Mouse (Mus musculus): ENCODE data around the gene Coq2.

The Coq2 gene

DNA sequence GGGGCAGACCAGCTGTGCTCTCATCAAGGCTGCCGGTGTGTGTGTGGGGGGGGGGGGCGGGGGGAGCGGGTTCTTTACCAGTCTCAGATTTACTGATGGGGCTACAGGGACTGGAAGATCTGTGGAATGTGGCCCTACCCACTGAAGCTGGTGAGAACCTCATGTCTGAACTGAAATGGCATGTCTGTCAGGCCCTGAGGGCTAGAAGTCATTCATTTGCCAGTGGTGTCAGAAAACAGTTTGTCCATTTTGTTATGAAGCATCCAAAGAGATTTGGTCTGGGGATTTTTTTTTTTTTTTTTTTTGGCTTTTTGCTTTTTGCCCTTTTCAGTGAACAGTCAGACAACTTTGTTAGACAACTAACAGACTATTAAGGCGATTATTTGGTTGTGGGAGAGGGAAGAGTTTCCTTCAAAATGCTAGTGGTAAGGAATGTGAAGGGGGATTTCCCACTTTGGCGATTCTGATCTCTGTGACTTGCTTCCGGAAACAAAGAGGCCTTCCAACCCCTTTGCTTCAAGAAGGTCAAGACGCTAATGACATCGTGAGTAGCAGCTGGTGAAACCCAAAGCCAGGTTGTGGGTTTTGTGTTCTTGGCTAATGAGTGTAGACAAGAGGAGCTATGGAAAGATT, 52.9 kb downstream of the Coq2 start:
- DNase-seq (ENCODE audit: low read depth, low spot score): no peak

DNA sequence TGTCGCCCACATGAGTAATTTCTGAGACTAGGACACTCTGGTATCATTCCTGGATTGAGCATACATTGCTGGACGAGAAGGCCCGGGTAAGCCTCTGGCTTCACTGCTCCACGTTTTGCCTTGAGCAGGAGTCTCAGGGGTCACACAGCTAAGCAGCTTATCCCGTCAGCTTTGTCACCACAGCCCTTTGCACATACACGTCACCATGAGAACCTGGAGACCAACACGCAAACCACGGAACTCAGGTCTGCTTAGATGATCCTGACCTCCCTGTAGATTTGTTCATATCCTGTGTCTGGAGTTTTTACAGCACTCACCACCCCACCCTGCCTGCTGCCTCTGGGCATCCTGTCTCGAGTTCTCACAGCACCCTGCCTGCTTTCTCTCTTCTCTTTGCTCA, 54.0 kb downstream of the Coq2 start:
- no peak for DNase-seq (ENCODE audit: low read depth, low spot score)

DNA sequence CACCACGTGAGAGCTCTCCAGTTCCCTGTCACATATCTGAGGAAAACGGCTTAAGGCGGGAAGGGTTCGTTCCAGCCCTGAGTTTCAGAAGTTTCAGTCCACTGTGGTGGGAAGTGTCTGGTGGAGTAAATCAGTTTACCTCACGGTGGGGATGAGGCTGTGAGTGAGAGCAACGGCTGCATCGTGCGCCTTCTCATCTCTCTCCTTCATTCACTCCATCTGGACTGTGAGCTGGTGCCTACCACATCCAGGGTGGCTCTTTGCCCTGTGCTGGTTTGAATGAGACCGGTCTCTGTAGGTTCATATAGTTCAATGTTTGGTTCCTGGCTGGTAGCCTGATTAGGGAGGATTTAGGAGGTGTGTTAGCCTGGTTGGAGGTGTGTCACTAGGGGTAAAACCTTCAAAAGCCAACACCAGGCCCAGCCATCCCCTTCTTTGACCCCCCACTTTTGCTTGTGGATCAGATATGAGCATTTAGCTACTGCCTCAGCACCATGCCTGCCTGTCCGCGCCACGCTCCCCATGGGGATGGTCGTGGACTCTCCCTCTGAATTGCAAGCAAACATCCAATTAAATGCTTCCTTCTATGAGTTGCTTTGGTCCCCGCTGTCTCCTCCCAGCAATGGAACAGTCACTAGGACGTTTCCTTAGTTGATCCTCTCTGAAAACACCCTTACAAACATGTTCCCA, 55.2 kb downstream of the Coq2 start:
- no peak for DNase-seq (ENCODE audit: low read depth, low spot score)

DNA sequence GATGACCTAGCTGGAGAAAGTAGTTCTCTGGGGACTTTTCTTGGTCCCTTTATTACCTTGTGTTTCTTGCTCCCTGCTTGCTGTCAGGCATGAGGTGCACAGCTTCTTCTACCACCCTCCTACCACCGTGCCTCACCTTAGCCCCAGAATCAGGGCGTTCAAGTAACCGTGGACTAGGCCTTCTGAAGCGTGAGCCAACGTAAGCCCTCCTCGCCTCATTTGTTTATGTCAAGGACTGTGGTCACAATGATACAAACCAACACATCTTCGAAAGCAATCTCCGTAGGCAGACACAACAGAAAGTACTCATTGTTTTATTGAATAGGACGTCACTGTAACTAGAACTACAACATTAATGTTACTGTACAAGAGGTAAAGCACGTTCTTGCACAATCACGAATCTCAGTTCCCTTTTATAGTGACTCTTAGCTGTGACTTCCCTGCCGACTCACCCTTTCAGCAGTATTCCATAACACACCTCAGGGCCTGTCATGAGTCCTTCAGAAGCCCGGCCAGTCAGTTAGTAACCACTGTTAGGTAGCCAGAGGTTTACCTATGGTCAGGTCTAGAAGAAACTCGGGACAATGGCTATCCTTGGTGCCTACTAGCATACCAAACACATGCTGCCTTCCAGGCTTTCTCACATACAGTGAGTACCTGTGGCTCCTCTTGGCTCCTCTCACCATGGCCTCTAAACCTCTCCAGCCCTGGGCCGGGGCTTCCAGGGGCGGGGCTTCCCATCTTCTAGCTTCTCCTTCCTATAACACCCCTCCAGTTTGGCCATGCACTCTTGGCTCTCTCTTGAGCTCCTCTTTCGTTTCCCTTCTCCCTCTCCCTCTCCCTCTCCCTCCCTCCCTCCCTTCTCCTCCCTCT, 60.8 kb downstream of the Coq2 start:
- no peak for DNase-seq (ENCODE audit: low read depth, low spot score)

DNA sequence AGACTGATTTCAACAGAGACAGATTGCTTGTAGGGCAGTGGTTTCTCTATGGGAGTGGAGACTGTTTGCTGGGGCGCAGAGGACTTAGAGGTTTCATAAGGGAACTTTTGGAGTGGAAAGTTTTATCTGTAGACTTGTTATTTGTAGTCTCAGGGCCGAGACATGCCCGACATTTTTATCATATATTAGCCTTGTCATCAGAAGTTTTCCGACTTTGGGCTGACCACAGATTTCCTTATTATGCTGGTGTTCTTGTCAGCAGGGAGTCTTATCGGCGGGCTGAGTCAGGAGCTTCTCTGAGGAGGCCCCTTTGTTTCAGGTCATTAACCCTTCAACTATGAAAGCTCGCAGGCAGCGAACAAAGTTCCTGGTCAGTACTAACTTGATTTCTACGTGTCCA, 67.1 kb downstream of the Coq2 start:
- no peak for DNase-seq (ENCODE audit: low read depth, low spot score)

DNA sequence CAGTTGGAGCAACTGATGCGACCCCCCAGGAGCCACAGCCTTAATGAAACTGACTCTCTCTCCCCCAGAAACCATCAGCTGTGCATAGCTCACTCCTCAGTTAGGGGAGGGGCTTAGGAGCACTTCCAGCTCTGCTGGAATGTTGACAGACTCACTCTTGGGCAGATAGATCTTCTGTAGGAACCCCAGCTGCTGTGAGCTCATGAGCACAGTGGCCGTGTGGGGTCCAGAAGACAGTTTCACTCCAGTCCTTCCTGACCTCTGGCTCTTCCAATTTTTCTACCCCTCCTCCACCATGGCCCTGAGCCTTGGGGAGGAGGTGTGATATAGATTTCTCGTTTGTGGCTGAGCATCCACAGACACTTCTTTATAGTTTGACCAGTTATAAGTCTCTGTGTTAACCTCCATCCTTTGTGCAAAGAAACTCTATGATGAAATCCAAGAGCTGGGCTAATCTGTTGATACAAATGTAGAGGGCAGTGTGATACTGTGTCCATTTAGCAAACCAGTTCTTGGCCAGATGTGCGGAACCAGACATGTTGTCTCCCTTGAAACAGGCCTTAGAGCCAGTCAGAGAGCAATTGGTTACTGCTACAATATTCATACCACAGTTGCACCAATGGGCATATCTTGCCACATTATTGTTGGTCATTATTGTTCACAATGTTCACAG, 67.7 kb downstream of the Coq2 start:
- no peak for DNase-seq (ENCODE audit: low read depth, low spot score)

- no peak for DNase-seq (ENCODE audit: low read depth, low spot score)
Observed at GRCm38 (mm10) chr5:100605828-100606229, 69.1 kb downstream of the Coq2 start.

All from telencephalon, adult 2 months (tissue).